8 mouse cellular contexts compared by ENCODE assay signal in the genomic region with DNA sequence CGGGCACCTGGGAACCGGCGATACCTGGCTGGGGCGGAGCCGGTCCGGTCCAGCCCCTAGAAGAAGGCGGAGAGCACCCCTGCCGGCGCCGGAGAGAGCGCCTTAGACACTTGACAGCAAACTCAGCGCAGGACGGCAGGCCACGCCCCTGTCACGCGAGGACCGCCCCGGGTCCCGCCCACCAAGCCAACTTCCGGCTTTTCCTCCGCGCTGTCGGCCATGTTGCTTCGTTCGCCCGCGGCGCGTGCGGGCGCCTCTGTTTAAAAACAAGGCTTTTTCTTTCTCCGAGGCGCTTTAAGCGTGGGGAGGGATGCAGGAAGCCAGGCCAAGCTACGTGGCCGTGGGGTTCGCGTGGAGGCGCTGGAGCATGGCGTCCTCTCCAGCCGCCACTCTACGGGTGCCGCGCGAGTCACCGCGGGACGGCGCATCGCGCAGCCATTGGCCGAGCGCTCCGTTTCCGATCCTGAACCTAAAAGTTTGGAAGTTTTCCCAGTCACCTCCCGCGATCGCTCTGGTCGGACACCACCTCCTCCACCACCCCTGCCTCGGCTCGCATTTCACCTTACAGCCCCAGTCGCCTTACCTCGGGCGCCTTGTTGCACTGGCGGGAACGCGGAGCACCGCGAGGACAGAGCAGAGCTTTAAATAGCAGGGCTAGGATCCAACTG. TPM values are rescaled to one million over a fixed set of nuclear protein-coding genes. Genes with fewer than 3 reads are reported as not detected.
DNase-seq lines count a peak whose midpoint lies in the region; ATAC-seq lines count a peak whose summit lies in the region.

A gene (minus strand): TSS at position 124 of the 668 bp plus-strand sequence.

- H3K27ac ChIP-seq in hindbrain, embryonic 14.5 days: 0 out of 2 replicates have a peak within 1 kb of the TSS, but pooled peaks have one; percentile 49

- WGBS in hindbrain, embryonic 14.5 days: under 1% methylated on average over 69 of the region's 69 CpGs

- peak; percentile 96 for ATAC-seq in hindbrain, embryonic 14.5 days (ENCODE audit: low FRiP score)

- DNase-seq in ZHBTc4 (ENCODE audit: low read depth, low spot score): peak; percentile 98
- DNase-seq in cerebellum, postnatal 4 days (ENCODE audit: low spot score in 2 of 2): peak; percentile 84 to 91
- peak; percentile 94 to 95 for DNase-seq in frontal cortex, postnatal 36 days (ENCODE audit: low spot score in 2 of 2)
- peak; percentile 87 for DNase-seq in hindbrain, embryonic 14.5 days (ENCODE audit: low spot score)
- peak; percentile 92 to 93 for DNase-seq in layer of hippocampus, postnatal 36 days
- peak; percentile 95 for DNase-seq in lung, postnatal 25 days (ENCODE audit: low spot score)
- DNase-seq in retina, adult 2 months (ENCODE audit: low read depth, low spot score): peak; percentile 83
- peak; percentile 96 for DNase-seq in thymus, postnatal 25 days

- no peaks in the 10 kb centered on the region for H3K9me3 ChIP-seq in hindbrain, embryonic 14.5 days (ENCODE audit: control insufficient read depth, low read length)

- no peaks in the 10 kb centered on the region; the same call in 1 of the 2 replicates for H3K4me1 ChIP-seq in hindbrain, embryonic 14.5 days (replicated peaks; ENCODE audit: control insufficient read depth, insufficient read depth, low read length)

- H3K4me2 ChIP-seq in hindbrain, embryonic 14.5 days (replicated peaks): peak within 1 kb of the TSS; percentile 88

- peaks cover 28% of the 10 kb centered on the region for H3K27me3 ChIP-seq in hindbrain, embryonic 14.5 days (ENCODE audit: control insufficient read depth, insufficient read depth, low read length)

- peak within 1 kb of the TSS; percentile 58 for H3K4me3 ChIP-seq in hindbrain, embryonic 14.5 days (replicated peaks; ENCODE audit: low read length)

- H3K36me3 ChIP-seq in hindbrain, embryonic 14.5 days (replicated peaks; ENCODE audit: control insufficient read depth, insufficient read depth): no peaks in the 10 kb centered on the region

- H3K9ac ChIP-seq in hindbrain, embryonic 14.5 days: peak within 1 kb of the TSS; percentile 56

RNA-seq across cellular contexts. Expression of the gene that starts here (rescaled TPM):
- polyA plus RNA-seq in hindbrain, embryonic 14.5 days (2014; fragmentation: Nextera tagmentation; extraction: Ambion mirVana): 0.99 and 1.4 TPM in 2 replicates
- total RNA-seq in layer of hippocampus, postnatal 36 days (2021): 1 to 10 TPM; 2.4 to 3.1 TPM

Comparison
In these comparisons a context has a peak if more than half of its experiments do, and no peak if none do; other contexts are left out.
1. Peak in every context shown above with its lines: DNase-seq, ATAC-seq, H3K4me3 ChIP-seq and H3K27ac ChIP-seq.